Mouse (Mus musculus): ENCODE data around the gene Cluap1.

The Cluap1 gene

DNA sequence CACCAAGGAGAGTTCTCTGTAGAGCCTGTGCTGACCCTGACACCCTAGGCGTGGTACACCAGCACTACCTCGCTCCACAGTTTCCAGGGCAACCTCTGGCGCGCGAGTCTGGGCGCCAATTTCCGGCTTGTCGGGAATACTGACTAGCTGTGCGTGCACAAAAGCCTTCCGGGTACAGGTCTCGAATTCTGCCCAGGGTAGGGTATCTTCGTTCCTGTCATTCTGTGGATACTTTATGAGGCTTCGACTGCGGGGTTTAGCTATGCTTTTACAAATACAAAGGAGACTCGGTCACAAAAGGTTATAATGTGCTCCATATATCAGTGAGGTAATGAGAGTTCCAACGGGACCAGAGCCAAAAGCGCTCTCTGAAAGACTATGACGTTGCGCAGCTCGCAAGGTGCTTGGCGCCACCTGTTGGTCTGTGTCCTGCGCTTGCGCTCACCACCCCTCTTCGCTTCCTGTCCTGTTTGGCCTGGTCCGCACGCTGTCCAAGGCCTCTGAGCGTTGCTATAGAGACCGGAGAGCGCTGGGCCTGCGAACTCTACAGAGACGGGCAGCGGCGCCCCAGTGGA lies at the start of gene Cluap1, which contains the start of gene 1700037C18Rik:
Gene Cluap1, plus strand, starts transcription at position 265 of the 575 bp plus-strand sequence.
Gene 1700037C18Rik, minus strand, starts transcription at position 153 of the 575 bp plus-strand sequence.
- DNase-seq (ENCODE audit: low spot score), result peak; percentile 92

DNA sequence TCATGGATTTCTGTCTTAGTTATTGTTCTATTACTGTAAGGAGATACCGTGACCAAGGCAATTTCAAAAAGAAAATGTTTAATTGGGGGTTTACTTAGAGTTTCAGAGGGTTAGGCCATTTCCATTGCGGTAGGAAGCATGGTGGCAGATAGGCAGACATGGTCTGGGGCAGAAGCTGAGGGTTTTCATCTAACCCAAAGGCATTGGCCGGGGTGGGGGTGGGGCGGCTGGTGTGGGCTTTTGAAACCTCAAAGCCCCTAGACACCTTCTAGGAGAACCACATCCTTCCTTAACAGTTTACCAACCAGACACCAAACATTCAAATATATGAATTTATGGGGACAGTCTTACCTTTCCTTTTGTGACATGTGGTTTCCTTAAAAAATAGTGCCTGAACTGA lies 49.3 kb upstream of the Cluap1 start:
- DNase-seq (ENCODE audit: low spot score), result no peak

- DNase-seq (ENCODE audit: low spot score), result no peak
Observed at GRCm38 (mm10) chr16:3871815-3872214, 36.8 kb upstream of the Cluap1 start.

DNA sequence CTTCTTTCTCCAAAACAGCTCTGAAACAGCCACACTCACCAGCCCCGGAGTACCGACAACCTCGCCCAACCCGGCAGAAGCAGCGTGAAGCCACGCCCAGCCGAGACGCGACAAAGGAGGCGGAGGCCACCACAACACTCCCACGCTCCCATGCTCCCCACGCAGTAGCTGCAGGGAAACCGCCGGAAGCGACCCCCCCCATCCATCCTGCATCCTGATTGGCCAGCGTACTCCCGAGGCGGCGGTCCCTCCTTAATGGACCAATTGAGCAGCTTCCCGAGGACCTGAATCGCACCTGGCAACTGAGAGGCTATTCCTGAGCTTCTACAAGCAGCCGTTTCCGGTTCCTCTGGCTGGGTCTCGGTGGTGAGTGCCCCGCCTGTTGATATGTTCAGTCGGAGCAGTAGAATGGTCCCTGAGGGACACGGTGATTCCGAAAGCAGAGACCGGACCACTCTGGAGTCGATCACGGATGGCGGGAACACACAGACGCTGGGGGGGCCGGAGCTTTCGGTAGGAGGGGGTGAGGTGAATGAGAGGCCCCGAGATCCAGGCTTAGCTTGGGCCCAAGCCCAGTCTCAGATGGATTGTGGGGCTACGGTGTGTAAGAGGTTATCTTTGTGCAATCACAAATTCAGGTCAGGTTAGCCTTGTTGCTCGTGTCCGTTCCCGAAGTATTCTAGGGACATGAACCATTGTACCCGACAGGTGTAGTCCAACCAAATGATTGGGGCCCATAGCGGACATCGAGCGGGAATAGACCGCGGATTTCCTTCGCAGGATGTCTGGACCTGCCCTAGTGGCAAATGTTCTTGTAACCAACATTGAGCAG lies 36.2 kb upstream of the Cluap1 start, which contains the start of gene Naa60:
Gene Naa60, plus strand, starts transcription at position 160 of the 832 bp plus-strand sequence.
- DNase-seq (ENCODE audit: low spot score), result peak; percentile 97

GRCm38 (mm10) chr16:3876346-3876745 lies 32.3 kb upstream of the Cluap1 start:
- DNase-seq (ENCODE audit: low spot score), result no peak

DNA sequence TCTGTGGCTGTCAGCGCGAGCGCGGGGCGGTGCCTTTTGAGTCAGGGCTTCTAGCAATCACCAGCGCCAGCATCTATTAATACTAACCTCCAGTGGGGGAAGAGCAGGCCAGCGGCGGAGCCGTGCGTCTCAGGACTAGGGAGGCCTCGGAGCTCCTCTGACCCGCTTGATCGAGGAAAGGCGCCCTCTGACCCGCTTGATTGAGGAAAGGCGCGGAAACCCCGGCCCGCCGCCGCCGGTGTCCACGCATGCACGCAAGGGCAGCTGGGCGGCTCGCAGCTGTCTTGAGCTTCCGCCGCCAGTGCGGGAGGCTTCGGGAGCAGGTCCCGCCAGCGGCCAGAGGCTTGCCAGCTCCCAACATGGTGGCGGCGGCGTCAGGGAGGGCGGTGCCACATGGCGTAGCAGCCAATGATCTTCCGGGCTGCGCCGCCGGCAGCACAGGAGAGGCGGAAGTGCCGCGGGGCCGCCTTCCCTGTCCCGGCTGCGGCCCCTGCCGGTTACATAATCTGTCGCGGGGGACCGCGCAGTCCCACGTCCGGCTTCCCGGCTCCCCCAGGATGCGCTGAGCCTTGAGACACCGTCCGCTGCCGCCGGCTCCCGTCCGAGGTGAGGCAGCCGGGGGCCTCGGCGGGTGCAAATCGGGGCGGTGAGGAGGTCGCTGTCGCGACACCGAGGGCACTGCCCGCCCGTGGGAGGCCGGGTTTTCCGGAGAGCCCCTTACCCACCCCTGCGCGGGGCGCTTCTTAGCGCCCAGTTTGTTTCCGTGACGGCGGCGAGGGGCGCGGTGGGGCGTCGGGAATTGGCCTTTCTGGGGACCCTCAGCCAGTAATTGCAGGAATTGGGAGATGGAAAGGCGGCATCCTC lies 24.2 kb upstream of the Cluap1 start, which contains the start of the genes Zfp597 and Gm20695:
Gene Zfp597, minus strand, starts transcription at position 361 of the 864 bp plus-strand sequence.
Gene Gm20695, plus strand, starts transcription at position 448 of the 864 bp plus-strand sequence.
- peak; percentile 95 for DNase-seq (ENCODE audit: low spot score)

DNA sequence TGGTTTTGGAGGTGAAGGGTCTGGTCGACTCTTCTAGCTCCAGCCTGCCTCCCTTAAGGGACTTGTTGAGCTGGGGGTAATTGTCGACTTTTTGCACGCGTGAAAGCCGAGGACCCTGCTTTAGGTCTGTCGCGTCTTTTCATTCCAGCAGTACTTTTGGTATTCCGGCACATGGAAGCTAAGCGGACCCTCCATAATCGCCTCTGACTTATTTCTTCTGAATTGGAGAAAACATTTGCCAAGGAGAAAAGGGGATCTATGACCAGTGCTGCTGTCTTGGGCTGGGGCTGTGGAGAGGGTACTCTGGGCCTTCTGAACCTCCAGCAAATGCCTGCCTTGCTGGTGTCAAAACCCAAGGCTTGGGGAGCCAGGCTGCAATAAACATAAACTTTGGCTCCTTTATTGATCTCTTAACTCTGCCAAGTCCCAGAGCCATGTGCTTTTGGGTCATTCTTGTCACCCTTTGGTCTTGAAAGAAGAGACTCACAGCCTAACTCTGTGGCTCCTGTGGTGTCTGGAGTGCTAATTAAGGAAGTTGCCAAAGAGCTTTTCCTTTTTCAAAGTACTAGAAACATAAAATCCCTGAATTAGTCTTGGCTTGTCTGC lies 23.4 kb upstream of the Cluap1 start:
- DNase-seq (ENCODE audit: low spot score), result no peak

GRCm38 (mm10) chr16:3891621-3892295 lies 16.8 kb upstream of the Cluap1 start:
- no peak for DNase-seq (ENCODE audit: low spot score)

GRCm38 (mm10) chr16:3893739-3894138 lies 14.9 kb upstream of the Cluap1 start:
- no peak for DNase-seq (ENCODE audit: low spot score)

DNA sequence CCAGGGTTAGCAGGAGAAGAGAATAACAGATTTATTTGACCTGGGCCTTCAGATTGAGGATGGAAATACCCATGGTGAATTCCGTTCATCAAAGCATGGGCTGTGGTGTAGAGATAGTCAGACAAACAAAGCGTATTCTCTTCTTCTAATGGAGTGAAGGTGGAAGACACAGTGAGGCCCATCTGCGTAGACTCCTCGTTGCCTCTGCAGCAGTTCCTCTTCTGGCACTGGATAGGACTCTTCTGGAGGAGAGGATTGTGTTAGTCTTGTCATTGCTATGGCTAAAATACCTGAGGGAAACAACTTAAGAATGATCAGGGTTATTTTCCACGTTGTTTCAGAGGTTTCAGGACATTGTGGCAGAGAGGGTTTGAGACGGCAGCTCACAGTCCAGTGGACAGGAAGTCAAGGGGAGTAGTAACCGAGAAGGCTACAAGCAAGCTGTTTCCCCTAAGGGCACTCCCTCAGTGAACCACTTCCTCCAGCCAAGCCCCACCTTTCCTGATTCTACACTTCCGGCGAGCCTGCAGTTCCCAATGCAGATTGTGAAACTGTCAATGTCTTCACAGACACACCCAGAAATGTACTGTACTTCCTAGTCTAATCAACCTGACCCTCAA lies 13.3 kb upstream of the Cluap1 start:
- DNase-seq (ENCODE audit: low spot score), result peak; percentile 15

- no peak for DNase-seq (ENCODE audit: low spot score)
Observed at GRCm38 (mm10) chr16:3896046-3896445, 12.6 kb upstream of the Cluap1 start.

- DNase-seq (ENCODE audit: low spot score), result no peak
Observed at GRCm38 (mm10) chr16:3896553-3896952, 12.0 kb upstream of the Cluap1 start.

DNA sequence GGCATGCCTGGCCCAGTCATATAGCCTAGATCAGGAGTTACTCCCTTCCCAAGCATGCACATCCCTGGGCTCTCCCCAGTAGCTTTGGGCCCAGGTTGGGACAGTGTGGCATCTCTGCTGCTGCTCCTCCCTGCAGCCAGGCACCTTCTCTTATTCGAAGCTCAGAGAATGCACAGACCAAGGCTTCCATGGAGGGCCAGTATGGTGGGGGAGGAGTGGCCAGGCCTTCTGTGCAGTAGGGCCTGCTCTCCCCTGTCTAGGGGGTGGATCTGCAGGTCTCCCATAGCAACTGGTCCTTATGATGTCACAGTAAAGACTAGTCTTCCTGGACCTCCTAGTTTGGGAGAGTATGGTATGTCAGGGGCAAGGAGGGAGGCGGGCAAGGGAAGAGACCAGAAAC lies 1.1 kb upstream of the Cluap1 start:
- no peak for DNase-seq (ENCODE audit: low spot score)

DNA sequence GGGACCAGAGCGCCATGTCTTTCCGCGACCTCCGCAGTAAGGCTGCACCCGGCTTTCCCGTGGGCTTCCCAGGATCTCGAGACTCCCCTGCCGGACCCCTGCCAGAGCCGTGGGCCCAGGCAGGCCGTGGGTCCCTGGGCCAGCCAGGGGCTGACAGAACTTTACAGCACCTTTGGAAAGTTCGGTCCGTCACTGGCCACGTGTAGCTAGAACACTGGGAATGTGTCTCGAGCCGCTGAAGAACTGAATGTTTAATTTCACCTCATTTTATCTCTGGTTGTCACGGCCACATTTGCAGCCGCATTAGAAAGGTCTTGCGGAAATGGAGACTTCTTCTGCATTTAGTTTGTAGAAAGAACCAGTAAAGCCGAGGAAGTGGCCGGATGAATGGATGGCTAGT lies 517 bp downstream of the Cluap1 start:
- DNase-seq (ENCODE audit: low spot score), result no peak

- DNase-seq (ENCODE audit: low spot score), result no peak
Observed at GRCm38 (mm10) chr16:3920756-3921155, 12.2 kb downstream of the Cluap1 start.

DNA sequence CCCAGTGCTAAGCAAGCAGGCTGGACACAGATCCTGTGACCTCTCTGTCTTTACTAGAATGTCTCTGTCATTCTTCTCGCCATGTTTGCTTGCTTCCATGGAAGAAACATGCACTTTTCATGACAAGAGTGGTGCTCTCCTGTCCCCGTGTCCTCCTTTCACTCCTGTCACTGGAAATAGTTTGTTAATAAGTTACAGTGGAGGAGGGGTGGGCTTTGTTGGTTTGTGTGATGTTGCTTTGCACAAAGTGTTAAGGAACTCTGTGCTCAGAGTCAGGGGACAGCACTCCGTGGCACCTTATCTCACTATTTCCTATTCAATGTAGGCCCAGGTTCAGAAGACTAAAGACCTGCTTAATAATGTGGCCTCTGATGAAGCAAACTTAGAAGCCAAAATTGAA lies 14.9 kb downstream of the Cluap1 start:
- DNase-seq (ENCODE audit: low spot score), result peak; percentile 7

- no peak for DNase-seq (ENCODE audit: low spot score)
Observed at GRCm38 (mm10) chr16:3923966-3924365, 15.4 kb downstream of the Cluap1 start.

GRCm38 (mm10) chr16:3928582-3928981 lies 20.0 kb downstream of the Cluap1 start:
- no peak for DNase-seq (ENCODE audit: low spot score)

- no peak for DNase-seq (ENCODE audit: low spot score)
Observed at GRCm38 (mm10) chr16:3929151-3929550, 20.6 kb downstream of the Cluap1 start.

DNA sequence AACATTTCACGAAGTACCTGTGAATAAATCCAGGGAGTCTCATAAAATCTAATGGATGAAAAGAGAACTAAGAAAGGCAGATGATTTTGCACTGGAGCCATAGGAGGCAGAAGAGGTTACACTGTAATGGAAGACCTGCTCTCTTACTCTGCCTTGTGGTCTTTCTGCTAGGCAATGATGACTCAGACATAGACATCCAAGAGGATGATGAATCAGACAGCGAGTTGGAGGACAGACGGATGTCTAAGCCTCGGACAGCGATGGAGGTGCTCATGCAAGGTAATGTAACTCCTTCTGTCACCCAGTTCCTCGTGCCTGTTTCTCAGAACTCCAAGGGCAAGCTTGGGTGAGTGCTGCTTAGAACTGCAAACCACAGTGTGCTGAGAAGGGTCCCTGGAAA lies 24.9 kb downstream of the Cluap1 start:
- DNase-seq (ENCODE audit: low spot score), result no peak

DNA sequence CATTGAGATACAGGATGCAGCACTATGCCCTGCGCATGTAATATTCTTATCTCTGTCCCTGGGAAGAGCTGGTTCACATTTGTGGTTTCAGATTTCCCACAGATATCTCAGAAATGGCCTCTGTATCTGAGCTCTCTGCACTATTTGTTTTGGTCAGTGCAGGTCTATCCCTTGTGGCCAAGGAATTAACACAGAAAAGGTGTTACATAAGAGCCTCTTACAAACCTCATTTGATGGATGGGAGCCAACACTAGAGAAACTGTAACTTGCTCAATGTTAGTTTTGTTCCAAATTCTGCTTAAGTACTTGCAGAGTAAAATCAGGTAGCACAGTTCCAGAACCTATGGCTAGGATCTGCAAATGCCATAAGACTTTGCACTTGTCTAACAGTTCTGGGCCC lies 25.5 kb downstream of the Cluap1 start:
- DNase-seq (ENCODE audit: low spot score), result no peak
